Mouse (Mus musculus): ENCODE data around the gene Iqcc. TPM values are rescaled to one million over a fixed set of nuclear protein-coding genes. Genes with fewer than 3 reads are reported as not detected.
A peak's percentile ranks its signal among the peaks of the same experiment; 100 is the strongest.

Iqcc gene
- total RNA-seq (2021) (10 to 100 TPM; 13.0 to 19.7 TPM), polyA plus RNA-seq (2012; rRNA removed) (24.5 and 30.9 TPM in 2 replicates)
- long read RNA-seq, partial matches to known transcripts = 1 of 6 reads
- long read RNA-seq, other reads (novel, unspliced or antisense) = 4 of 6 reads

GRCm38 (mm10) chr4:129618786-129619691 is at the start of gene Iqcc:
Gene Iqcc (minus strand): TSS chr4:129619099.
- intact Hi-C loops (cut with DNase I) = loop anchor here (5.0 kb wide), 1 partner anchor 287 kb away; no protein-coding TSS in a partner anchor
- H3K9ac ChIP-seq (ENCODE audit: low read depth, low read length) = peak within 1 kb of the TSS; percentile 87
- 4% methylated on average over 44 of the region's 44 CpGs for WGBS

GRCm38 (mm10) chr4:129662255-129662813 is 43.4 kb upstream of the Iqcc start:
- intact Hi-C loops (cut with DNase I) = no loop called here
- no peaks in the 10 kb centered on the region for H3K4me1 ChIP-seq (ENCODE audit: control insufficient read depth, insufficient read depth, low read length)
- no peak for DNase-seq
- no peak overlapping the region for H3K27ac ChIP-seq
- H3K9ac ChIP-seq (ENCODE audit: low read depth, low read length) = no peak overlapping the region
- peaks cover 2% of the 10 kb centered on the region; the same call in 1 of the 2 replicates for H3K79me2 ChIP-seq (replicated peaks; ENCODE audit: control insufficient read depth, insufficient read depth, low read length)
- H3K36me3 ChIP-seq (ENCODE audit: control insufficient read depth, insufficient read depth, low read length) = peaks cover 2% of the 10 kb centered on the region
- TF ChIP-seq CTCF (IDR thresholded peaks at IDR 0.05) (no peak), EP300 (IDR thresholded peaks at IDR 0.05; ENCODE audit: insufficient read depth, low read depth, low read length) (no peak), POLR2A (IDR thresholded peaks at IDR 0.05; ENCODE audit: insufficient read depth, low read depth, low read length) (no peak)
- H3K27me3 ChIP-seq (ENCODE audit: control insufficient read depth, insufficient read depth, low read length) = no peaks in the 10 kb centered on the region
- 85% methylated on average over 3 of the region's 3 CpGs for WGBS
- no peak overlapping the region for H3K4me3 ChIP-seq

More at GRCm38 (mm10) chr4:129618786-129619691, at the start of gene Iqcc:
- H3K79me2 ChIP-seq (replicated peaks; ENCODE audit: control insufficient read depth, insufficient read depth, low read length) = no peaks in the 10 kb centered on the region; the same call in 1 of the 2 replicates
- TF ChIP-seq CTCF (IDR thresholded peaks at IDR 0.05) (0 out of 2 replicates have a peak, but pooled peaks have one; percentile 6), POLR2A (IDR thresholded peaks at IDR 0.05; ENCODE audit: insufficient read depth, low read depth, low read length) (peak; percentile 100), EP300 (IDR thresholded peaks at IDR 0.05; ENCODE audit: insufficient read depth, low read depth, low read length) (peak; percentile 97)
- H3K4me3 ChIP-seq = peak within 1 kb of the TSS; percentile 64
- DNase-seq = peak; percentile 96 to 98
- peak within 1 kb of the TSS; percentile 92 for H3K27ac ChIP-seq
- peaks cover 22% of the 10 kb centered on the region for H3K4me1 ChIP-seq (ENCODE audit: control insufficient read depth, insufficient read depth, low read length)
- H3K36me3 ChIP-seq (ENCODE audit: control insufficient read depth, insufficient read depth, low read length) = peaks cover 3% of the 10 kb centered on the region; the same call in 1 of the 2 replicates
- no peaks in the 10 kb centered on the region for H3K27me3 ChIP-seq (ENCODE audit: control insufficient read depth, insufficient read depth, low read length)

GRCm38 (mm10) chr4:129661584-129661983 is 42.7 kb upstream of the Iqcc start:
- TF ChIP-seq POLR2A (IDR thresholded peaks at IDR 0.05; ENCODE audit: insufficient read depth, low read depth, low read length) (no peak), EP300 (IDR thresholded peaks at IDR 0.05; ENCODE audit: insufficient read depth, low read depth, low read length) (no peak), CTCF (IDR thresholded peaks at IDR 0.05) (no peak)
- intact Hi-C loops (cut with DNase I) = no loop called here
- no peak for DNase-seq
- no peaks in the 10 kb centered on the region for H3K27me3 ChIP-seq (ENCODE audit: control insufficient read depth, insufficient read depth, low read length)
- WGBS = 93% methylated on average over 3 of the region's 3 CpGs
- H3K79me2 ChIP-seq (replicated peaks; ENCODE audit: control insufficient read depth, insufficient read depth, low read length) = no peaks in the 10 kb centered on the region
- H3K4me3 ChIP-seq = no peak overlapping the region
- peaks cover 2% of the 10 kb centered on the region for H3K36me3 ChIP-seq (ENCODE audit: control insufficient read depth, insufficient read depth, low read length)
- no peaks in the 10 kb centered on the region for H3K4me1 ChIP-seq (ENCODE audit: control insufficient read depth, insufficient read depth, low read length)
- no peak overlapping the region for H3K9ac ChIP-seq (ENCODE audit: low read depth, low read length)
- H3K27ac ChIP-seq = no peak overlapping the region

- TF ChIP-seq CTCF (IDR thresholded peaks at IDR 0.05) (no peak), EP300 (IDR thresholded peaks at IDR 0.05; ENCODE audit: insufficient read depth, low read depth, low read length) (no peak), POLR2A (IDR thresholded peaks at IDR 0.05; ENCODE audit: insufficient read depth, low read depth, low read length) (no peak)
- Histone ChIP-seq H3K27ac (no peak overlapping the region), H3K4me1 (ENCODE audit: control insufficient read depth, insufficient read depth, low read length) (no peaks in the 10 kb centered on the region), H3K4me3 (no peak overlapping the region), H3K27me3 (ENCODE audit: control insufficient read depth, insufficient read depth, low read length) (no peaks in the 10 kb centered on the region), H3K79me2 (replicated peaks; ENCODE audit: control insufficient read depth, insufficient read depth, low read length) (no peaks in the 10 kb centered on the region), H3K9ac (ENCODE audit: low read depth, low read length) (no peak overlapping the region), H3K36me3 (ENCODE audit: control insufficient read depth, insufficient read depth, low read length) (peaks cover 3% of the 10 kb centered on the region; the same call in 1 of the 2 replicates)
- 90% methylated on average over 14 of the region's 14 CpGs for WGBS
- intact Hi-C loops (cut with DNase I) = no loop called here
- no peak for DNase-seq
Measured at GRCm38 (mm10) chr4:129654770-129655169, 35.9 kb upstream of the Iqcc start.

- H3K9ac ChIP-seq (ENCODE audit: low read depth, low read length) = no peak overlapping the region
- no peaks in the 10 kb centered on the region for H3K27me3 ChIP-seq (ENCODE audit: control insufficient read depth, insufficient read depth, low read length)
- no peaks in the 10 kb centered on the region for H3K4me1 ChIP-seq (ENCODE audit: control insufficient read depth, insufficient read depth, low read length)
- 93% methylated on average over 8 of the region's 8 CpGs for WGBS
- no peak overlapping the region for H3K27ac ChIP-seq
- TF ChIP-seq EP300 (IDR thresholded peaks at IDR 0.05; ENCODE audit: insufficient read depth, low read depth, low read length) (no peak), POLR2A (IDR thresholded peaks at IDR 0.05; ENCODE audit: insufficient read depth, low read depth, low read length) (no peak), CTCF (IDR thresholded peaks at IDR 0.05) (no peak)
- no peak for DNase-seq
- intact Hi-C loops (cut with DNase I) = no loop called here
- no peaks in the 10 kb centered on the region for H3K79me2 ChIP-seq (replicated peaks; ENCODE audit: control insufficient read depth, insufficient read depth, low read length)
- peaks cover 3% of the 10 kb centered on the region; the same call in 1 of the 2 replicates for H3K36me3 ChIP-seq (ENCODE audit: control insufficient read depth, insufficient read depth, low read length)
- H3K4me3 ChIP-seq = no peak overlapping the region
Measured at GRCm38 (mm10) chr4:129650359-129650758, 31.5 kb upstream of the Iqcc start.
